ENCODE assay signal across 26 mouse cellular contexts in genomic region chr2:126458661-126459060, GRCm38 (mm10). TPM values are rescaled to one million over a fixed set of nuclear protein-coding genes. Genes with fewer than 3 reads are reported as not detected.
DNase-seq lines count a peak whose midpoint lies in the region; ATAC-seq and TF ChIP-seq lines count a peak whose summit lies in the region.
"Had no signal": no experiment of that assay in that cellular context is flagged by ENCODE, and none has a peak within 500 bp of the region (broad histone marks: within the 10 kb centered on the region; RNA-seq: fewer than 3 reads in every experiment).

No protein-coding gene starts in this region.

- no peaks in the 10 kb centered on the region for H3K4me1 ChIP-seq in liver, embryonic 11.5 days (replicated peaks; ENCODE audit: control insufficient read depth, insufficient read depth, low read length)
- H3K4me1 ChIP-seq in thymus, adult 2 months (replicated peaks; ENCODE audit: control insufficient read depth, insufficient read depth, low read length), result no peaks in the 10 kb centered on the region

- no peak overlapping the region for H3K27ac ChIP-seq in liver, embryonic 11.5 days (ENCODE audit: low read depth, low read length)
- H3K27ac ChIP-seq in thymus, adult 2 months (ENCODE audit: control insufficient read depth, insufficient read depth, low read length), result no peak overlapping the region

- peak; percentile 44 for ATAC-seq in granulocyte monocyte progenitor cell, adult 5-6 weeks (replicated peaks; ENCODE audit: poor library complexity, severe bottlenecking)
- no peak for ATAC-seq in liver, embryonic 11.5 days (replicated peaks; ENCODE audit: low FRiP score)
- no peak for ATAC-seq in megakaryocyte, adult 5-6 weeks (ENCODE audit: poor library complexity, severe bottlenecking)
- ATAC-seq: activated CD4-positive, CD25-positive, alpha-beta regulatory T cell, adult 4 months; CD4-positive, CD25-positive, alpha-beta regulatory T cell, adult 4 months; Patski had no signal

- no peak overlapping the region for H3K4me3 ChIP-seq in liver, embryonic 11.5 days (ENCODE audit: low read depth, low read length)
- H3K4me3 ChIP-seq in thymus, adult 2 months (ENCODE audit: control insufficient read depth, insufficient read depth, low read length), result no peak overlapping the region

- 89% methylated on average over 2 of the region's 2 CpGs for WGBS in liver, embryonic 11.5 days
- WGBS in thymus, adult 2 months, result 97% methylated on average over 2 of the region's 2 CpGs

- H3K27me3 ChIP-seq in liver, embryonic 11.5 days (replicated peaks; ENCODE audit: control insufficient read depth, insufficient read depth, low read length), result no peaks in the 10 kb centered on the region
- no peaks in the 10 kb centered on the region for H3K27me3 ChIP-seq in thymus, adult 2 months (ENCODE audit: control insufficient read depth, insufficient read depth, low read length)
- H3K27me3 ChIP-seq: CH12.LX had no signal

- H3K9me3 ChIP-seq in liver, embryonic 11.5 days (ENCODE audit: control insufficient read depth, low read length), result no peaks in the 10 kb centered on the region
- H3K9me3 ChIP-seq: G1E had no signal

- H3K4me2 ChIP-seq in liver, embryonic 11.5 days, result no peak overlapping the region

- no peaks in the 10 kb centered on the region for H3K36me3 ChIP-seq in liver, embryonic 11.5 days (ENCODE audit: control insufficient read depth, insufficient read depth, low read length)
- no peaks in the 10 kb centered on the region for H3K36me3 ChIP-seq in thymus, adult 2 months (ENCODE audit: control insufficient read depth, insufficient read depth, low read length)
- H3K36me3 ChIP-seq: G1E had no signal

- DNase-seq in 3T3-L1 (ENCODE audit: low read depth, low spot score) (peak; percentile 46), 416B (ENCODE audit: low read depth) (peak; percentile 61), NIH3T3 (ENCODE audit: low read depth) (peak; percentile 75)
- DNase-seq in liver, embryonic 11.5 days (ENCODE audit: low spot score), result no peak
- no peak for DNase-seq in thymus, postnatal 4 days
- no peak for DNase-seq in thymus, adult 2 months
- DNase-seq: adrenal gland, adult 2 months; adrenal gland, adult 8-10 months; adrenal gland, postnatal 10 days; adrenal gland, postnatal 14 days; adrenal gland, postnatal 25 days; adrenal gland, postnatal 36 days; B cell, adult 2 months; cerebellum, adult 11 months; cerebellum, adult 11-12 months; cerebellum, adult 18-20 months; cerebellum, adult 2 months; cerebellum, adult 8-10 months had no signal

- no peak for TF ChIP-seq POLR2A in thymus, adult 2 months (IDR thresholded peaks at IDR 0.05; ENCODE audit: control insufficient read depth, extremely low read depth, insufficient read depth, low read length, poor library complexity)

- TF ChIP-seq CTCF in thymus, adult 2 months (IDR thresholded peaks at IDR 0.05; ENCODE audit: borderline replicate concordance, control insufficient read depth, extremely low read depth, insufficient read depth, low read length, poor library complexity), result no peak

- no peak overlapping the region for H3K9ac ChIP-seq in liver, embryonic 11.5 days (ENCODE audit: low read depth, low read length)

RNA-seq across cellular contexts. Expression of gene Atp8b4, which starts 41.8 kb away (rescaled TPM):
- total RNA-seq in granulocyte monocyte progenitor cell, adult 5-6 weeks (2014; fragmentation: Nextera tagmentation), result 230 and 261 TPM in 2 replicates
- 411 and 415 TPM in 2 replicates for total RNA-seq in granulocyte monocyte progenitor cell, adult 5-6 weeks (2017)
- 2.2 TPM in 2 replicates for polyA plus RNA-seq in liver, embryonic 11.5 days (2014; fragmentation: Nextera tagmentation; extraction: Ambion mirVana)
- 108 TPM in 2 replicates for total RNA-seq in megakaryocyte, adult 5-6 weeks (2015)
- total RNA-seq in megakaryocyte, adult 5-6 weeks (2017), result 123 and 127 TPM in 2 replicates
- 4.3 and 4.7 TPM in 2 replicates for polyA plus RNA-seq in thymus, adult 2 months (2012; rRNA removed)
- total RNA-seq: MEL had no signal

Comparison
In these comparisons a context has a peak if more than half of its experiments do, and no peak if none do; other contexts are left out.
1. DNase-seq: peak in 3T3-L1 (single experiment), 416B (single experiment) and NIH3T3 (single experiment); none in liver, embryonic 11.5 days (single experiment), thymus, postnatal 4 days (single experiment) and thymus, adult 2 months (single experiment).